13 mouse cellular contexts compared by ENCODE assay signal in the genomic region with DNA sequence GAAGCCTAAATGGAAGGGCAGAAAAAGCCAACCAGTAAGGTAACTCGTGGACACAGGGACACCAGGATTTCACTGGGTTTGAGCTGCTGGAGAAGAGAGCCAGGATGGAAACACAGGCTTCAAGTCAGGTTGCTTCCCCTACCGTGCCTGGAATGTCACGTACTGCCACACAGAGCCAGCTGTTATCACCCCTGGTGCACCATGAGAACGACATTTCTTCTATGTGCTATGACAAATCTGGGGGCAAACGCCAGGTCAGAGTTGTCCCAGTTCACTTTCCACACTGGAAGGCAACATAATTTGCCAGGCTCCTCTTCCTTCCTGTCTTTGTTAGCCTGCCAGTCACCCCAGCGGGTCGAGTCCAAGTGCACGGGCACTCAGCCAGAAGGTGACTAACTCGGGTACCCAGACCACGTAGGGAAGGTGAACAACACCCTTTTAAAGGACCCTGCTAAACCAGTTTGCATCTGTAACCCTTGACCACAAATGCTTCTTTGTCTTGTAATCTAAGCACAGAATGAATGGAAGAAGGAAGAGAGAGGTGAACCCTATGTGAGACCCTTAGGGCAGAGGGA. TPM values are rescaled to one million over a fixed set of nuclear protein-coding genes. Genes with fewer than 3 reads are reported as not detected.
DNase-seq lines count a peak whose midpoint lies in the region; ATAC-seq and TF ChIP-seq lines count a peak whose summit lies in the region.
"Had no signal": no experiment of that assay in that cellular context is flagged by ENCODE, and none has a peak within 500 bp of the region (broad histone marks: within the 10 kb centered on the region; RNA-seq: fewer than 3 reads in every experiment).

No protein-coding gene starts in this region.

- no peaks in the 10 kb centered on the region for H3K4me1 ChIP-seq in intestine, embryonic 16.5 days (ENCODE audit: control insufficient read depth, insufficient read depth, low read length)
- peaks cover 4% of the 10 kb centered on the region; the same call in 1 of the 2 replicates for H3K4me1 ChIP-seq in lung, postnatal 0 days (ENCODE audit: insufficient read depth, low read depth, low read length)
- no peaks in the 10 kb centered on the region for H3K4me1 ChIP-seq in limb, embryonic 10.5 days
- H3K4me1 ChIP-seq: forebrain, embryonic 15.5 days had no signal

- no peak overlapping the region for H3K9ac ChIP-seq in intestine, embryonic 16.5 days (ENCODE audit: low read depth, low read length)
- no peak overlapping the region for H3K9ac ChIP-seq in lung, postnatal 0 days (replicated peaks; ENCODE audit: low read depth)
- H3K9ac ChIP-seq: forebrain, embryonic 15.5 days had no signal

- H3K36me3 ChIP-seq in intestine, embryonic 16.5 days (ENCODE audit: control insufficient read depth, insufficient read depth, low read length) = no peaks in the 10 kb centered on the region
- no peaks in the 10 kb centered on the region for H3K36me3 ChIP-seq in lung, postnatal 0 days (ENCODE audit: insufficient read depth, low read length)
- no peaks in the 10 kb centered on the region for H3K36me3 ChIP-seq in limb, embryonic 10.5 days
- H3K36me3 ChIP-seq: forebrain, embryonic 15.5 days had no signal

- peak; percentile 67 for DNase-seq in 416B (ENCODE audit: low read depth)
- DNase-seq in adrenal gland, postnatal 36 days = peak; percentile 75 to 79
- DNase-seq in lung, postnatal 0 days (ENCODE audit: low spot score) = peak; percentile 89
- no peak for DNase-seq in frontal cortex, postnatal 10 days (ENCODE audit: low spot score in 2 of 2)
- DNase-seq in c-Kit-positive CD71-positive TER-119-positive erythroid progenitor cells, embryonic 14.5 days (ENCODE audit: low spot score) = no peak
- DNase-seq in limb, embryonic 10.5 days (ENCODE audit: low spot score) = no peak
- DNase-seq: cerebellum, adult 18-20 months had no signal

- TF ChIP-seq CTCF in lung, postnatal 0 days (IDR thresholded peaks at IDR 0.05) = no peak

- H3K4me2 ChIP-seq in intestine, embryonic 16.5 days (ENCODE audit: low read depth, low read length) = no peak overlapping the region
- no peak overlapping the region for H3K4me2 ChIP-seq in lung, postnatal 0 days (replicated peaks; ENCODE audit: low read depth, low read length)
- H3K4me2 ChIP-seq: forebrain, embryonic 15.5 days had no signal

- no peaks in the 10 kb centered on the region for H3K27me3 ChIP-seq in intestine, embryonic 16.5 days (replicated peaks; ENCODE audit: control insufficient read depth, insufficient read depth, low read length)
- no peaks in the 10 kb centered on the region for H3K27me3 ChIP-seq in lung, postnatal 0 days (replicated peaks; ENCODE audit: insufficient read depth, low read length)
- no peaks in the 10 kb centered on the region for H3K27me3 ChIP-seq in limb, embryonic 10.5 days (ENCODE audit: low read depth, poor library complexity, severe bottlenecking)
- H3K27me3 ChIP-seq: forebrain, embryonic 15.5 days had no signal

- H3K27ac ChIP-seq in intestine, embryonic 16.5 days (ENCODE audit: low read length) = peak overlapping the region; percentile 18; the same call in 1 of the 2 replicates
- peak overlapping the region; percentile 69 for H3K27ac ChIP-seq in lung, postnatal 0 days (ENCODE audit: low read length)
- no peak overlapping the region for H3K27ac ChIP-seq in limb, embryonic 10.5 days
- H3K27ac ChIP-seq: forebrain, embryonic 15.5 days had no signal

- no peak overlapping the region for H3K4me3 ChIP-seq in intestine, embryonic 16.5 days (ENCODE audit: low read length)
- no peak overlapping the region for H3K4me3 ChIP-seq in lung, postnatal 0 days (ENCODE audit: low read depth, low read length)
- H3K4me3 ChIP-seq in limb, embryonic 10.5 days = no peak overlapping the region
- H3K4me3 ChIP-seq: forebrain, embryonic 15.5 days had no signal

- H3K9me3 ChIP-seq in intestine, embryonic 16.5 days (ENCODE audit: control insufficient read depth, low read length) = 0 out of 2 replicates have a peak, but pooled peaks cover 4% of the 10 kb centered on the region
- H3K9me3 ChIP-seq in lung, postnatal 0 days (ENCODE audit: low read length) = no peaks in the 10 kb centered on the region
- H3K9me3 ChIP-seq in limb, embryonic 10.5 days (replicated peaks) = no peaks in the 10 kb centered on the region
- H3K9me3 ChIP-seq: forebrain, embryonic 15.5 days had no signal

- WGBS in intestine, embryonic 16.5 days = 52% methylated on average over 10 of the region's 10 CpGs
- WGBS in lung, postnatal 0 days = 25% methylated on average over 10 of the region's 10 CpGs
- WGBS in limb, embryonic 10.5 days = 79% methylated on average over 10 of the region's 10 CpGs

- TF ChIP-seq EP300 in lung, postnatal 0 days (IDR thresholded peaks at IDR 0.05) = peak; percentile 80

- peak; percentile 92 for ATAC-seq in intestine, embryonic 16.5 days
- ATAC-seq in lung, postnatal 0 days = peak; percentile 93
- ATAC-seq in monocyte, adult 5-6 weeks (replicated peaks; ENCODE audit: insufficient number of reproducible peaks, low FRiP score, low TSS enrichment, poor library complexity, severe bottlenecking) = no peak
- ATAC-seq: forebrain, embryonic 15.5 days had no signal

RNA-seq across cellular contexts. Expression of gene Smurf1, which starts 13.0 kb away (rescaled TPM):
- total RNA-seq in adrenal gland, postnatal 36 days (2021) = 10 to 100 TPM; 18.6 to 24.8 TPM
- polyA plus RNA-seq in intestine, embryonic 16.5 days (2015; fragmentation: Nextera tagmentation; extraction: Ambion mirVana) = 3.5 and 5.0 TPM in 2 replicates
- 12.5 and 13.2 TPM in 2 replicates for polyA plus RNA-seq in lung, postnatal 0 days (2015; fragmentation: Nextera tagmentation; extraction: Ambion mirVana)
- 11.8 to 23.2 TPM (median 17.6 TPM) in 3 replicates for total RNA-seq in monocyte, adult 5-6 weeks (2017)
- polyA plus RNA-seq in limb, embryonic 10.5 days (2016; fragmentation: Nextera tagmentation; extraction: Ambion mirVana) = 15.0 and 19.4 TPM in 2 replicates

RNA-seq across cellular contexts. Expression of gene Gm4871, which starts 53.9 kb away (rescaled TPM):
- not detected for total RNA-seq in adrenal gland, postnatal 36 days (2021)
- polyA plus RNA-seq in intestine, embryonic 16.5 days (2015; fragmentation: Nextera tagmentation; extraction: Ambion mirVana) = not detected in 2 replicates
- polyA plus RNA-seq in lung, postnatal 0 days (2015; fragmentation: Nextera tagmentation; extraction: Ambion mirVana) = not detected in 2 replicates
- total RNA-seq in monocyte, adult 5-6 weeks (2017) = not detected in 3 replicates
- polyA plus RNA-seq in limb, embryonic 10.5 days (2016; fragmentation: Nextera tagmentation; extraction: Ambion mirVana) = not detected in 2 replicates
- total RNA-seq: layer of hippocampus, postnatal 10 days; megakaryocyte, adult 5-6 weeks; MEL had no signal
- polyA plus RNA-seq: forebrain, embryonic 15.5 days had no signal

Comparison
In these comparisons a context has a peak if more than half of its experiments do, and no peak if none do; other contexts are left out.
1. DNase-seq: peak in 416B (single experiment), adrenal gland, postnatal 36 days (2 of 2) and lung, postnatal 0 days (single experiment); none in frontal cortex, postnatal 10 days (0 of 2), c-Kit-positive CD71-positive TER-119-positive erythroid progenitor cells, embryonic 14.5 days (single experiment) and limb, embryonic 10.5 days (single experiment).